Mouse (Mus musculus): Measurements from ENCODE around the gene Fam69b. TPM values are rescaled to one million over a fixed set of nuclear protein-coding genes. Genes with fewer than 3 reads are reported as not detected.

The Fam69b gene
- polyA plus RNA-seq, 1 experiment from 2014 or later: 66.1 TPM

MicroRNAs encoded within 50 kb of the gene (microRNA counts, 519-probe panel; counts per million panel counts)
- microRNA mmu-miR-126-3p (7,837 counts per million, percentile 97 among the panel's probes with 10 or more counts), microRNA mmu-miR-126-5p (3,538 counts per million, percentile 73 among the panel's probes with 10 or more counts)

Small RNA genes within 50 kb of the gene (microRNA-seq; reads per million reads assigned to microRNA genes)
- gene Mir126a (0.87 reads per million), gene Mir126b (not detected)

Other genes starting within 250 kb of the Fam69b start
- 33.4 and 34.6 TPM in 2 replicates for gene Snapc4, start 247.8 kb upstream of the Fam69b start, polyA plus RNA-seq (2016; fragmentation: Nextera tagmentation; extraction: Ambion mirVana)
- 177 and 180 TPM in 2 replicates for gene Entr1, start 239.1 kb upstream of the Fam69b start, polyA plus RNA-seq (2016; fragmentation: Nextera tagmentation; extraction: Ambion mirVana)
- 113 and 115 TPM in 2 replicates for gene Pmpca, start 239.1 kb upstream of the Fam69b start, polyA plus RNA-seq (2016; fragmentation: Nextera tagmentation; extraction: Ambion mirVana)
- 29.7 and 32.7 TPM in 2 replicates for gene Inpp5e, start 219.3 kb upstream of the Fam69b start, polyA plus RNA-seq (2016; fragmentation: Nextera tagmentation; extraction: Ambion mirVana)
- 26.0 and 26.3 TPM in 2 replicates for gene Sec16a, start 183.2 kb upstream of the Fam69b start, polyA plus RNA-seq (2016; fragmentation: Nextera tagmentation; extraction: Ambion mirVana)
- gene Notch1, start 111.8 kb upstream of the Fam69b start, polyA plus RNA-seq (2016; fragmentation: Nextera tagmentation; extraction: Ambion mirVana): 44.7 and 48.2 TPM in 2 replicates
- gene Egfl7, start 48.4 kb upstream of the Fam69b start, polyA plus RNA-seq (2016; fragmentation: Nextera tagmentation; extraction: Ambion mirVana): 74.8 and 76.1 TPM in 2 replicates
- not detected in 2 replicates for gene Gm20532, start 41.8 kb upstream of the Fam69b start, polyA plus RNA-seq (2016; fragmentation: Nextera tagmentation; extraction: Ambion mirVana)
- gene Agpat2, start 24.0 kb upstream of the Fam69b start, polyA plus RNA-seq (2016; fragmentation: Nextera tagmentation; extraction: Ambion mirVana): 7.1 TPM in 2 replicates
- not detected in 2 replicates for gene Lcn4, start 42.8 kb downstream of the Fam69b start, polyA plus RNA-seq (2016; fragmentation: Nextera tagmentation; extraction: Ambion mirVana)
- not detected in 2 replicates for gene Abo, start 236.5 kb downstream of the Fam69b start, polyA plus RNA-seq (2016; fragmentation: Nextera tagmentation; extraction: Ambion mirVana)